ENCODE assay signal across 22 mouse cellular contexts in the genomic region with DNA sequence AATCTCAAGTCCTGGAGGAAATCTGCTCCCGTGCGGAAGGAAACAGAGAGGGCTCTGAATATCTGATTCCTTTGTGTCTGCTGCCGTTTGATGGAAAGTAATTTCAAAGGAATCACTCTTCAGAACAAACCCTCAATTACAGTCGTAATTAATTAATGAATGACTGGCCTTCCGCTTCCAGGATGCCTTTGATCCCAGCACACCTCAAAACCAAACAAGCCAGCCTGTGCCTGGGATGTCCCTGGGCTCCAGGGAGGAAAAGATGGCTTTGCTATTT. TPM values are rescaled to one million over a fixed set of nuclear protein-coding genes. Genes with fewer than 3 reads are reported as not detected.
DNase-seq lines count a peak whose midpoint lies in the region; ATAC-seq and TF ChIP-seq lines count a peak whose summit lies in the region.
"Had no signal": no experiment of that assay in that cellular context is flagged by ENCODE, and none has a peak within 500 bp of the region (broad histone marks: within the 10 kb centered on the region; RNA-seq: fewer than 3 reads in every experiment).

No protein-coding gene starts in this region.

- DNase-seq in embryo, embryonic 11 days = peak; percentile 4
- DNase-seq in embryo, embryonic 10.5 days (ENCODE audit: low spot score) = no peak
- DNase-seq in lung, embryonic 14.5 days = no peak
- no peak for DNase-seq in lung, adult 2 months
- peak; percentile 12 for DNase-seq in brain, embryonic 14.5 days (ENCODE audit: low read depth)
- no peak for DNase-seq in urinary bladder, postnatal 25 days (ENCODE audit: low spot score)
- DNase-seq: cerebellum, adult 2 months; forebrain, postnatal 0 days; gastrocnemius, postnatal 36 days; spleen, adult 18-20 months had no signal

- ATAC-seq in lung, embryonic 14.5 days (ENCODE audit: insufficient read depth) = no peak
- ATAC-seq in stomach, embryonic 16.5 days (ENCODE audit: insufficient read depth, low FRiP score) = no peak
- no peak for ATAC-seq in heart, embryonic 12.5 days (ENCODE audit: insufficient number of reproducible peaks, low FRiP score)
- ATAC-seq: forebrain, postnatal 0 days; midbrain, embryonic 15.5 days had no signal

- H3K4me2 ChIP-seq in lung, embryonic 14.5 days = no peak overlapping the region
- H3K4me2 ChIP-seq in stomach, embryonic 16.5 days (ENCODE audit: low read depth, low read length) = no peak overlapping the region
- no peak overlapping the region for H3K4me2 ChIP-seq in heart, embryonic 12.5 days
- H3K4me2 ChIP-seq: embryonic facial prominence, embryonic 15.5 days; midbrain, embryonic 15.5 days had no signal

- peak overlapping the region; percentile 54 for H3K27ac ChIP-seq in lung, embryonic 14.5 days (ENCODE audit: low read depth)
- peak overlapping the region; percentile 96 for H3K27ac ChIP-seq in stomach, embryonic 16.5 days (ENCODE audit: low read length)
- no peak overlapping the region for H3K27ac ChIP-seq in heart, embryonic 12.5 days (ENCODE audit: poor library complexity, severe bottlenecking)
- H3K27ac ChIP-seq: embryonic facial prominence, embryonic 15.5 days; hindbrain, embryonic 10.5 days; left cerebral cortex, adult 2 months; midbrain, embryonic 15.5 days had no signal

- H3K9me3 ChIP-seq in lung, embryonic 14.5 days (ENCODE audit: low read depth, low read length) = no peaks in the 10 kb centered on the region
- no peaks in the 10 kb centered on the region for H3K9me3 ChIP-seq in stomach, embryonic 16.5 days (replicated peaks; ENCODE audit: control insufficient read depth, low read length)
- H3K9me3 ChIP-seq in heart, embryonic 12.5 days (replicated peaks) = no peaks in the 10 kb centered on the region
- H3K9me3 ChIP-seq: embryonic facial prominence, embryonic 15.5 days; hindbrain, embryonic 10.5 days; limb, embryonic 10.5 days; midbrain, embryonic 15.5 days had no signal

- no peak overlapping the region for H3K9ac ChIP-seq in lung, embryonic 14.5 days
- no peak overlapping the region for H3K9ac ChIP-seq in stomach, embryonic 16.5 days (ENCODE audit: low read length)
- no peak overlapping the region for H3K9ac ChIP-seq in heart, embryonic 12.5 days
- H3K9ac ChIP-seq: embryonic facial prominence, embryonic 15.5 days; forebrain, postnatal 0 days; midbrain, embryonic 15.5 days had no signal

- no peak for TF ChIP-seq POLR2A in lung, adult 2 months (IDR thresholded peaks at IDR 0.05; ENCODE audit: borderline replicate concordance, extremely low read depth, low read depth, low read length)
- TF ChIP-seq POLR2A in brain, embryonic 14.5 days (IDR thresholded peaks at IDR 0.05; ENCODE audit: borderline replicate concordance, extremely low read depth, insufficient read depth, insufficient read length, poor library complexity, severe bottlenecking) = no peak

- H3K4me3 ChIP-seq in lung, embryonic 14.5 days (ENCODE audit: low read depth, low read length) = no peak overlapping the region
- no peak overlapping the region for H3K4me3 ChIP-seq in lung, adult 2 months (replicated peaks; ENCODE audit: extremely low read depth, low read depth, low read length)
- H3K4me3 ChIP-seq in stomach, embryonic 16.5 days (replicated peaks; ENCODE audit: low read length) = no peak overlapping the region
- H3K4me3 ChIP-seq in heart, embryonic 12.5 days = no peak overlapping the region
- H3K4me3 ChIP-seq: embryonic facial prominence, embryonic 15.5 days; hindbrain, embryonic 10.5 days; left cerebral cortex, adult 2 months; limb, embryonic 10.5 days; midbrain, embryonic 15.5 days; myocyte had no signal

- no peaks in the 10 kb centered on the region for H3K4me1 ChIP-seq in lung, embryonic 14.5 days (ENCODE audit: insufficient read depth)
- H3K4me1 ChIP-seq in lung, adult 2 months (ENCODE audit: control insufficient read depth, insufficient read depth, low read length) = no peaks in the 10 kb centered on the region; the same call in 1 of the 2 replicates
- H3K4me1 ChIP-seq in stomach, embryonic 16.5 days (ENCODE audit: control insufficient read depth, insufficient read depth, low read length) = peaks cover 8% of the 10 kb centered on the region; the same call in 1 of the 2 replicates
- peaks cover 10% of the 10 kb centered on the region for H3K4me1 ChIP-seq in heart, embryonic 12.5 days (replicated peaks)
- H3K4me1 ChIP-seq: embryonic facial prominence, embryonic 15.5 days; midbrain, embryonic 15.5 days had no signal

- no peaks in the 10 kb centered on the region for H3K27me3 ChIP-seq in lung, embryonic 14.5 days (ENCODE audit: insufficient read depth, low read length)
- no peaks in the 10 kb centered on the region for H3K27me3 ChIP-seq in stomach, embryonic 16.5 days (ENCODE audit: control insufficient read depth, insufficient read depth, low read length)
- H3K27me3 ChIP-seq in heart, embryonic 12.5 days (replicated peaks) = 0 out of 2 replicates have a peak, but pooled peaks cover 5% of the 10 kb centered on the region
- H3K27me3 ChIP-seq: embryonic facial prominence, embryonic 15.5 days; midbrain, embryonic 15.5 days had no signal

- TF ChIP-seq CTCF in lung, embryonic 14.5 days (IDR thresholded peaks at IDR 0.05; ENCODE audit: low read depth) = no peak
- TF ChIP-seq CTCF in lung, adult 2 months (IDR thresholded peaks at IDR 0.05; ENCODE audit: insufficient read depth, low read length) = no peak
- no peak for TF ChIP-seq CTCF in brain, embryonic 14.5 days (IDR thresholded peaks at IDR 0.05; ENCODE audit: borderline replicate concordance, extremely low read depth, insufficient read depth, insufficient read length)

- no peaks in the 10 kb centered on the region for H3K36me3 ChIP-seq in lung, embryonic 14.5 days (ENCODE audit: insufficient read depth)
- H3K36me3 ChIP-seq in stomach, embryonic 16.5 days (ENCODE audit: control insufficient read depth, insufficient read depth, low read length) = no peaks in the 10 kb centered on the region
- no peaks in the 10 kb centered on the region for H3K36me3 ChIP-seq in heart, embryonic 12.5 days
- H3K36me3 ChIP-seq: embryonic facial prominence, embryonic 15.5 days; hindbrain, embryonic 10.5 days; limb, embryonic 10.5 days; midbrain, embryonic 15.5 days had no signal

- 28% methylated on average over 5 of the region's 5 CpGs for WGBS in lung, embryonic 14.5 days
- WGBS in lung, adult 2 months = 20% methylated on average over 5 of the region's 5 CpGs
- 38% methylated on average over 5 of the region's 5 CpGs for WGBS in stomach, embryonic 16.5 days
- 55% methylated on average over 5 of the region's 5 CpGs for WGBS in heart, embryonic 12.5 days

RNA-seq across cellular contexts. Expression of a gene that starts 0.6 kb away (rescaled TPM):
- 4.0 and 4.4 TPM in 2 replicates for polyA plus RNA-seq in lung, embryonic 14.5 days (2014; fragmentation: Nextera tagmentation; extraction: Ambion mirVana)
- polyA plus RNA-seq in lung, adult 2 months (2012; rRNA removed) = 20.2 and 26.1 TPM in 2 replicates
- 0.08 TPM in 1 of 2 replicates, not detected in the other for polyA plus RNA-seq in brain, embryonic 14.5 days (2012; rRNA removed)
- polyA plus RNA-seq in stomach, embryonic 16.5 days (2015; fragmentation: Nextera tagmentation; extraction: Ambion mirVana) = 92.1 and 140 TPM in 2 replicates
- polyA plus RNA-seq in heart, embryonic 12.5 days (2016; fragmentation: Nextera tagmentation; extraction: Ambion mirVana) = 0.27 and 0.52 TPM in 2 replicates
- polyA plus RNA-seq: hindbrain, embryonic 10.5 days; midbrain, embryonic 15.5 days; neural tube, embryonic 14.5 days had no signal

RNA-seq across cellular contexts. Expression of a gene that starts 27.6 kb away (rescaled TPM):
- not detected in 2 replicates for polyA plus RNA-seq in lung, embryonic 14.5 days (2014; fragmentation: Nextera tagmentation; extraction: Ambion mirVana)
- not detected in 2 replicates for polyA plus RNA-seq in lung, adult 2 months (2012; rRNA removed)
- not detected in 2 replicates for polyA plus RNA-seq in brain, embryonic 14.5 days (2012; rRNA removed)
- polyA plus RNA-seq in stomach, embryonic 16.5 days (2015; fragmentation: Nextera tagmentation; extraction: Ambion mirVana) = 0.14 TPM in 1 of 2 replicates, not detected in the other
- not detected in 2 replicates for polyA plus RNA-seq in heart, embryonic 12.5 days (2016; fragmentation: Nextera tagmentation; extraction: Ambion mirVana)
- polyA plus RNA-seq: cerebellum, adult 2 months; forebrain, postnatal 0 days; heart, postnatal 0 days; hindbrain, embryonic 10.5 days; liver, adult 2 months; liver, postnatal 0 days; midbrain, embryonic 15.5 days; myocyte; neural tube, embryonic 14.5 days had no signal

RNA-seq across cellular contexts. Expression of a gene that starts 49.4 kb away (rescaled TPM):
- 0.17 TPM in 1 of 2 replicates, not detected in the other for polyA plus RNA-seq in lung, embryonic 14.5 days (2014; fragmentation: Nextera tagmentation; extraction: Ambion mirVana)
- polyA plus RNA-seq in lung, adult 2 months (2012; rRNA removed) = not detected in 2 replicates
- polyA plus RNA-seq in brain, embryonic 14.5 days (2012; rRNA removed) = not detected in 2 replicates
- polyA plus RNA-seq in stomach, embryonic 16.5 days (2015; fragmentation: Nextera tagmentation; extraction: Ambion mirVana) = not detected in 2 replicates
- not detected in 2 replicates for polyA plus RNA-seq in heart, embryonic 12.5 days (2016; fragmentation: Nextera tagmentation; extraction: Ambion mirVana)
- polyA plus RNA-seq: cerebellum, adult 2 months; forebrain, postnatal 0 days; heart, postnatal 0 days; hindbrain, embryonic 10.5 days; limb, embryonic 10.5 days; liver, adult 2 months; liver, postnatal 0 days; midbrain, embryonic 15.5 days; myocyte; neural tube, embryonic 14.5 days had no signal

RNA-seq across cellular contexts. Expression of a gene that starts 55.6 kb away (rescaled TPM):
- 0.28 and 0.42 TPM in 2 replicates for polyA plus RNA-seq in lung, embryonic 14.5 days (2014; fragmentation: Nextera tagmentation; extraction: Ambion mirVana)
- polyA plus RNA-seq in lung, adult 2 months (2012; rRNA removed) = 0.72 TPM in 1 of 2 replicates, not detected in the other
- polyA plus RNA-seq in brain, embryonic 14.5 days (2012; rRNA removed) = 0.14 TPM in 1 of 2 replicates, not detected in the other
- polyA plus RNA-seq in stomach, embryonic 16.5 days (2015; fragmentation: Nextera tagmentation; extraction: Ambion mirVana) = 16.6 and 23.3 TPM in 2 replicates
- polyA plus RNA-seq in heart, embryonic 12.5 days (2016; fragmentation: Nextera tagmentation; extraction: Ambion mirVana) = 3.6 and 4.1 TPM in 2 replicates
- polyA plus RNA-seq: cerebellum, adult 2 months; myocyte had no signal

RNA-seq across cellular contexts. Expression of a gene that starts 57.2 kb away (rescaled TPM):
- polyA plus RNA-seq in lung, embryonic 14.5 days (2014; fragmentation: Nextera tagmentation; extraction: Ambion mirVana) = not detected in 2 replicates
- 1.2 TPM in 1 of 2 replicates, not detected in the other for polyA plus RNA-seq in lung, adult 2 months (2012; rRNA removed)
- not detected in 2 replicates for polyA plus RNA-seq in brain, embryonic 14.5 days (2012; rRNA removed)
- polyA plus RNA-seq in stomach, embryonic 16.5 days (2015; fragmentation: Nextera tagmentation; extraction: Ambion mirVana) = not detected in 2 replicates
- polyA plus RNA-seq in heart, embryonic 12.5 days (2016; fragmentation: Nextera tagmentation; extraction: Ambion mirVana) = not detected in 2 replicates
- polyA plus RNA-seq: cerebellum, adult 2 months; forebrain, postnatal 0 days; heart, postnatal 0 days; hindbrain, embryonic 10.5 days; limb, embryonic 10.5 days; liver, adult 2 months; liver, postnatal 0 days; midbrain, embryonic 15.5 days; myocyte; neural tube, embryonic 14.5 days had no signal

Comparison
In these comparisons a context has a peak if more than half of its experiments do, and no peak if none do; other contexts are left out.
1. DNase-seq: peak in embryo, embryonic 11 days (single experiment) and brain, embryonic 14.5 days (single experiment); none in embryo, embryonic 10.5 days (single experiment), lung, embryonic 14.5 days (single experiment), lung, adult 2 months (single experiment) and urinary bladder, postnatal 25 days (single experiment).